Mouse (Mus musculus): ENCODE data around the gene Mecom. TPM values are rescaled to one million over a fixed set of nuclear protein-coding genes. Genes with fewer than 3 reads are reported as not detected.
A peak's percentile ranks its signal among the peaks of the same experiment; 100 is the strongest.

The Mecom gene
- polyA plus RNA-seq, 1 experiment from 2014 or later = 77.5 TPM

DNA sequence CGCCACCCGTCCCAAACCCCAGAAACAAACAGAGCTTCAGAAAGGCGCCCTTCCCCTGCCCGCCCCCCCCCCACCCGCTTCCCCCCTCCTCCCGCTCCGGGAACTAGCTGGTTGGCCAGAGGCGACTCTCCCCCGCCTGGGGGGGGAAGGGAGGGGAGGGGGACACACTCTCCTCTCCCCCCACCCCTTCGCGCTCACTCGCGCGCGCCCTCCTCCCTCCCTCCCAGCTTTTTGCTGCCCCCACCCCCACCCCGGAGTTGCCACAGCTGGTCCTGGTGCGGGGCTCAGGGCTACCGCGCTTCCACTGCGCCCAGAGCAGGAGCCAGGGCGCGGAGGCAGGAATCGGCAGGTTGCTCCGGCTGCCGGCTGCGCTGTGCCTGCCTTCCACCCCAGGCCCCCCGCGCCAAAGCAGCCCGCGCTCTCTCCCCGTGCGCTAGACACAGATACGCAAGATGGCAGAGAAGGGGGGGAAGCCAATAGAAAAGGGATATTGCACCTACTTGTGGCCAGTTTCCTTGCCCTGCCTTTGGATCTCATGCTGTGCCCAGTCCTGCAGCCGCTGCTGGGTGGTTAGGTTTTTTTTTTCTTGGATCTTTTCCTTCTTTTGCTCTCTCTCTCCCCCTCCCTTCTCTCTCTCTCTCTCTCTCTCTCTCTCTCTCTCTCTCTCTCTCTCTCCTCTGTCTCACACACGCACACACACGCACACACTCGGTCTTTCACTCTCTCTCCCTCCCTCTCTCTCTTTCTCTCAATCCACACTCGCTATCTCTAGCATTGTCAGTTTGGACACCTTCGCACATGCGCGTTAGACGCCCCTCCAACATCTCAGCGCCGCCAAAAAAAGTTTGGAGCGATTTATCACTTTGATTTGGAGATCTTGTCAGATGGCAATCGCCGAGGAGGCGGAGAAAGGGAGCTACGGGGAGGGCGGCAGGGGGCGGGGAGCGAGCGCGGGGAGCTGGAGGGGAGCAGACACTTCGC, 38.6 kb downstream of the Mecom start:
- 1% methylated on average over 39 of the region's 55 CpGs for WGBS
- no peaks in the 10 kb centered on the region for H3K36me3 ChIP-seq (ENCODE audit: insufficient read depth)
- H3K27me3 ChIP-seq (ENCODE audit: insufficient read depth, low read length) = peaks cover 50% of the 10 kb centered on the region
- peak; percentile 17; the same call in 1 of the 2 replicates for TF ChIP-seq CTCF (IDR thresholded peaks at IDR 0.05; ENCODE audit: low read depth)
- H3K4me2 ChIP-seq = peak overlapping the region; percentile 78
- no peaks in the 10 kb centered on the region for H3K9me3 ChIP-seq (ENCODE audit: low read depth, low read length)
- DNase-seq (peak; percentile 73), ATAC-seq (ENCODE audit: insufficient read depth) (peak; percentile 28)
- H3K9ac ChIP-seq = peak overlapping the region; percentile 89
- peak overlapping the region; percentile 97 for H3K27ac ChIP-seq (ENCODE audit: low read depth)
- peak overlapping the region; percentile 66 for H3K4me3 ChIP-seq (ENCODE audit: low read depth, low read length)
- peaks cover 7% of the 10 kb centered on the region; the same call in 1 of the 2 replicates for H3K4me1 ChIP-seq (ENCODE audit: insufficient read depth)

DNA sequence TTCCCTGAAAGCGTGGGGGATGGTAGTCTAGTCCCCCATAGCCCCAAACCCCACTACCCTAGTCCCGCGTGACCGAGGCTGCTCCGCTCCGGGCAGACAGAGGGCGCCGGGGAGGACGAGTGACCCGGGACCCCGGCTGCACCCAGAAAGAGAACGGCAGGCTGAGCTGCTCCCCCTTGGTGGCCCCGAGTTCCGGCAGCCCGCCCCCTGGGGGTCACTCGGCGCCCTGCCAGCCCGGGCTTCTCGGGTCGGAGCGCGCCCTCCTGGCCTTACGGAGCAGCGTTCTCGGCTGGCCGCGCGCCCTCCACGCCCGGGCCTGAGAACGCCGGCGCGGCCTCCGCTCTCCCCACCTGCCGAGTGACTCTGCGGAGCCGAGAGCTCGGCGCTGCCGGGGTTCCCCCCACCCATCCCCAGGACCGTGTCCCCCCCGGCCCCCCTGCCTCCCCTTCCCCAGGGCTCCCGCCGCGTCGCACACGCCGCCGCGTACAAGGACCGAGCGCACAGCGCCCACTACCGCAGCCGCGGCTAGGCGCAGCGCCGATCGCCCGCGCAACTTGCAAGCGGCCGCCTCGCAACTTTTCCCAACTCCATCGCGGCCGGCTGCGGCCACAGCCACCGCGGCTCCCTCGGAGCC, 39.4 kb downstream of the Mecom start:
- Histone ChIP-seq H3K27me3 (ENCODE audit: insufficient read depth, low read length) (peaks cover 44% of the 10 kb centered on the region), H3K4me1 (ENCODE audit: insufficient read depth) (peaks cover 11% of the 10 kb centered on the region; the same call in 1 of the 2 replicates), H3K27ac (ENCODE audit: low read depth) (peak overlapping the region; percentile 97), H3K4me2 (peak overlapping the region; percentile 78), H3K36me3 (ENCODE audit: insufficient read depth) (no peaks in the 10 kb centered on the region), H3K9me3 (ENCODE audit: low read depth, low read length) (no peaks in the 10 kb centered on the region), H3K4me3 (ENCODE audit: low read depth, low read length) (peak overlapping the region; percentile 66), H3K9ac (peak overlapping the region; percentile 89)
- TF ChIP-seq CTCF (IDR thresholded peaks at IDR 0.05; ENCODE audit: low read depth) = peak; percentile 61
- ATAC-seq (ENCODE audit: insufficient read depth) (peak; percentile 75), DNase-seq (peak; percentile 90)
- WGBS = 1% methylated on average over 62 of the region's 73 CpGs

- Histone ChIP-seq H3K27me3 (ENCODE audit: insufficient read depth, low read length) (peaks cover 41% of the 10 kb centered on the region), H3K9ac (peak overlapping the region; percentile 89), H3K27ac (ENCODE audit: low read depth) (peak overlapping the region; percentile 97), H3K4me3 (ENCODE audit: low read depth, low read length) (peak overlapping the region; percentile 66), H3K4me2 (peak overlapping the region; percentile 78), H3K4me1 (ENCODE audit: insufficient read depth) (peaks cover 11% of the 10 kb centered on the region; the same call in 1 of the 2 replicates), H3K36me3 (ENCODE audit: insufficient read depth) (no peaks in the 10 kb centered on the region), H3K9me3 (ENCODE audit: low read depth, low read length) (no peaks in the 10 kb centered on the region)
- DNase-seq (peak; percentile 73), ATAC-seq (ENCODE audit: insufficient read depth) (peak; percentile 6; the same call in 1 of the 2 replicates)
- WGBS = under 1% methylated on average over 41 of the region's 41 CpGs
- TF ChIP-seq CTCF (IDR thresholded peaks at IDR 0.05; ENCODE audit: low read depth) = no peak
These were observed 40.1 kb downstream of the Mecom start for GRCm38 (mm10) chr3:30507576-30508295.

- Histone ChIP-seq H3K27me3 (ENCODE audit: insufficient read depth, low read length) (peaks cover 35% of the 10 kb centered on the region), H3K4me1 (ENCODE audit: insufficient read depth) (peaks cover 11% of the 10 kb centered on the region; the same call in 1 of the 2 replicates), H3K36me3 (ENCODE audit: insufficient read depth) (no peaks in the 10 kb centered on the region), H3K9ac (peak overlapping the region; percentile 89), H3K4me3 (ENCODE audit: low read depth, low read length) (peak overlapping the region; percentile 66), H3K27ac (ENCODE audit: low read depth) (peak overlapping the region; percentile 97), H3K9me3 (ENCODE audit: low read depth, low read length) (no peaks in the 10 kb centered on the region), H3K4me2 (peak overlapping the region; percentile 78)
- under 1% methylated on average over 22 of the region's 22 CpGs for WGBS
- TF ChIP-seq CTCF (IDR thresholded peaks at IDR 0.05; ENCODE audit: low read depth) = no peak
- ATAC-seq (ENCODE audit: insufficient read depth) = no peak
- peak; percentile 66 for DNase-seq
These were observed 40.7 kb downstream of the Mecom start for GRCm38 (mm10) chr3:30507028-30507575.

- DNase-seq (peak; percentile 24), ATAC-seq (ENCODE audit: insufficient read depth) (no peak)
- Histone ChIP-seq H3K4me2 (peak overlapping the region; percentile 78), H3K27ac (ENCODE audit: low read depth) (peak overlapping the region; percentile 97), H3K9ac (peak overlapping the region; percentile 89), H3K27me3 (ENCODE audit: insufficient read depth, low read length) (peaks cover 29% of the 10 kb centered on the region), H3K4me3 (ENCODE audit: low read depth, low read length) (peak overlapping the region; percentile 66), H3K4me1 (ENCODE audit: insufficient read depth) (peaks cover 11% of the 10 kb centered on the region; the same call in 1 of the 2 replicates), H3K9me3 (ENCODE audit: low read depth, low read length) (no peaks in the 10 kb centered on the region), H3K36me3 (ENCODE audit: insufficient read depth) (no peaks in the 10 kb centered on the region)
- TF ChIP-seq CTCF (IDR thresholded peaks at IDR 0.05; ENCODE audit: low read depth) = no peak
- WGBS = 11% methylated on average over 17 of the region's 17 CpGs
These were observed 41.3 kb downstream of the Mecom start for GRCm38 (mm10) chr3:30506329-30507027.

GRCm38 (mm10) chr3:30505741-30506251, 42.0 kb downstream of the Mecom start:
- Histone ChIP-seq H3K9me3 (ENCODE audit: low read depth, low read length) (no peaks in the 10 kb centered on the region), H3K27ac (ENCODE audit: low read depth) (peak overlapping the region; percentile 97), H3K4me2 (peak overlapping the region; percentile 78), H3K4me3 (ENCODE audit: low read depth, low read length) (peak overlapping the region; percentile 66), H3K4me1 (ENCODE audit: insufficient read depth) (peaks cover 8% of the 10 kb centered on the region; the same call in 1 of the 2 replicates), H3K27me3 (ENCODE audit: insufficient read depth, low read length) (peaks cover 22% of the 10 kb centered on the region), H3K36me3 (ENCODE audit: insufficient read depth) (no peaks in the 10 kb centered on the region), H3K9ac (peak overlapping the region; percentile 89)
- ATAC-seq (ENCODE audit: insufficient read depth) = no peak
- TF ChIP-seq CTCF (IDR thresholded peaks at IDR 0.05; ENCODE audit: low read depth) = no peak
- DNase-seq = peak; percentile 58
- 34% methylated on average over 16 of the region's 16 CpGs for WGBS
